Mouse (Mus musculus) spleen, postnatal 14 days (tissue): ENCODE results near the gene Peg12.

Experiments
- DNase-seq, 2 experiments: peaks; one replicate each; pipeline ENCODE4 v3.0.0; 2021 to 2022; ENCODE audit warnings: low spot score in 2 of 2

Peg12 gene

GRCm38 (mm10) chr7:62463878-62464755 lies at the start of gene Peg12:
Gene Peg12, minus strand, starts transcription at chr7:62464510.
- DNase-seq: peak in 1 of 2 experiments; percentile 12

- no peak for DNase-seq
These were observed 21.8 kb upstream of the Peg12 start for GRCm38 (mm10) chr7:62486139-62486538.

GRCm38 (mm10) chr7:62463007-62463877 lies 1.1 kb downstream of the Peg12 start:
- DNase-seq: no peak

GRCm38 (mm10) chr7:62462229-62463006 lies 1.9 kb downstream of the Peg12 start:
- no peak for DNase-seq

GRCm38 (mm10) chr7:62452353-62452752 lies 12.0 kb downstream of the Peg12 start:
- DNase-seq: no peak

GRCm38 (mm10) chr7:62445431-62446165 lies 18.7 kb downstream of the Peg12 start:
- DNase-seq: no peak

GRCm38 (mm10) chr7:62436394-62436793 lies 27.9 kb downstream of the Peg12 start:
- DNase-seq: no peak

GRCm38 (mm10) chr7:62433243-62433642 lies 31.1 kb downstream of the Peg12 start:
- DNase-seq: no peak

- DNase-seq: no peak
These were observed 36.0 kb downstream of the Peg12 start for GRCm38 (mm10) chr7:62428337-62428736.

GRCm38 (mm10) chr7:62423210-62423609 lies 41.1 kb downstream of the Peg12 start:
- DNase-seq: no peak

GRCm38 (mm10) chr7:62420566-62420965 lies 43.7 kb downstream of the Peg12 start:
- DNase-seq: no peak

GRCm38 (mm10) chr7:62419493-62420360 lies 44.6 kb downstream of the Peg12 start, which contains the start of gene Mkrn3:
Gene Mkrn3, minus strand, starts transcription at chr7:62420139.
- DNase-seq: peak; percentile 8 to 24

- peak in 1 of 2 experiments; percentile 6 for DNase-seq
These were observed 45.2 kb downstream of the Peg12 start for GRCm38 (mm10) chr7:62419105-62419492.

GRCm38 (mm10) chr7:62418346-62418745 lies 46.0 kb downstream of the Peg12 start:
- DNase-seq: no peak

GRCm38 (mm10) chr7:62416173-62416572 lies 48.1 kb downstream of the Peg12 start:
- no peak for DNase-seq

GRCm38 (mm10) chr7:62415222-62415621 lies 49.1 kb downstream of the Peg12 start:
- no peak for DNase-seq
